Mouse (Mus musculus): ENCODE data around the gene Gm853.

DNA sequence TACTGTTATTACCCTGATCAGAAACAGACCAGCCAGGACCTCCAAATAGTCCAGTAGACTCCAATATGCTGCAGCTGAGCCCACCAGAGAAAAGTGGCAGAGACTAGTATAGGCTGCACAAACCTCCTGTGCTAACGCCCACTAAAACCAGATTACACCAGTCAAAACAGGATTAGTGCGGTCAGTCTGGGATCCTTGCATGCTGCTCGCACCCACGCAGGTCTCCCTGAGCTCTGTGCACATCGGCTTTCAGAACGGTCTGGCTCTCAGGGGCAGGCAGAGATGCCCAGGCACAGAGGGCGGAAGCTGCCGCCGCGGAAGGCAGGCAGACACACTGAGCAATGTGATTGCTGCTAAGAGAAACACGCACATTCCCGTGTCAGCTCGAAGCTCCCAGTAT is 39.2 kb downstream of the Gm853 start:
- no peak for TF ChIP-seq POLR2A (IDR thresholded peaks at IDR 0.05; ENCODE audit: insufficient read depth, low read length)
- TF ChIP-seq CTCF (IDR thresholded peaks at IDR 0.05; ENCODE audit: low read depth, low read length), result no peak
